In genomic region chr8:120537207-120537817, GRCm38 (mm10) we compare ENCODE assay signal across 8 mouse cellular contexts. TPM values are rescaled to one million over a fixed set of nuclear protein-coding genes. Genes with fewer than 3 reads are reported as not detected.
DNase-seq lines count a peak whose midpoint lies in the region; ATAC-seq and TF ChIP-seq lines count a peak whose summit lies in the region.

No protein-coding gene starts in this region.

- peak; percentile 64 for ATAC-seq in intestine, embryonic 14.5 days (replicated peaks; ENCODE audit: low FRiP score, low TSS enrichment, low read depth)
- no peak for ATAC-seq in midbrain, postnatal 0 days (ENCODE audit: low FRiP score)

- peaks cover 7% of the 10 kb centered on the region for H3K27me3 ChIP-seq in intestine, embryonic 14.5 days (replicated peaks; ENCODE audit: control insufficient read depth, insufficient read depth, low read length)
- no peaks in the 10 kb centered on the region for H3K27me3 ChIP-seq in liver, adult 2 months (ENCODE audit: control insufficient read depth, insufficient read depth, low read length)
- H3K27me3 ChIP-seq in midbrain, postnatal 0 days (ENCODE audit: insufficient read depth, low read length): no peaks in the 10 kb centered on the region

- no peak for TF ChIP-seq CTCF in liver, adult 2 months (IDR thresholded peaks at IDR 0.05; ENCODE audit: low read depth, low read length)
- TF ChIP-seq CTCF in midbrain, postnatal 0 days (IDR thresholded peaks at IDR 0.05): no peak

- DNase-seq in layer of hippocampus, adult 11-12 months (ENCODE audit: low spot score): peak; percentile 66
- DNase-seq in layer of hippocampus, adult 8-10 months (ENCODE audit: low spot score in 2 of 2): no peak
- peak; percentile 85 to 86 for DNase-seq in cerebellum, postnatal 14 days
- DNase-seq in gastrocnemius, postnatal 25 days: peak; percentile 90
- peak; percentile 90 for DNase-seq in intestine, embryonic 14.5 days (ENCODE audit: low spot score)
- DNase-seq in liver, adult 2 months (ENCODE audit: extremely low read depth, low read depth, low spot score): peak; percentile 84
- DNase-seq in midbrain, postnatal 0 days (ENCODE audit: low spot score): peak; percentile 76
- peak; percentile 88 to 90 for DNase-seq in spleen, postnatal 36 days (ENCODE audit: low spot score in 2 of 2)

- peak overlapping the region; percentile 78 for H3K27ac ChIP-seq in intestine, embryonic 14.5 days (ENCODE audit: low read depth)
- H3K27ac ChIP-seq in liver, adult 2 months (replicated peaks; ENCODE audit: insufficient read depth, low read depth, low read length): peak overlapping the region; percentile 80
- H3K27ac ChIP-seq in midbrain, postnatal 0 days (ENCODE audit: low read depth, low read length): peak overlapping the region; percentile 92

- H3K4me1 ChIP-seq in intestine, embryonic 14.5 days (replicated peaks; ENCODE audit: control insufficient read depth, insufficient read depth, low read length): peaks cover 81% of the 10 kb centered on the region
- peaks cover 25% of the 10 kb centered on the region for H3K4me1 ChIP-seq in liver, adult 2 months (ENCODE audit: control insufficient read depth, insufficient read depth, low read length)
- H3K4me1 ChIP-seq in midbrain, postnatal 0 days (ENCODE audit: insufficient read depth, low read length): peaks cover 45% of the 10 kb centered on the region

- H3K4me3 ChIP-seq in intestine, embryonic 14.5 days (ENCODE audit: low read depth, low read length): peak overlapping the region; percentile 58
- H3K4me3 ChIP-seq in liver, adult 2 months (ENCODE audit: insufficient read depth, low read depth, low read length): peak overlapping the region; percentile 70
- H3K4me3 ChIP-seq in midbrain, postnatal 0 days (ENCODE audit: low read depth, low read length): peak overlapping the region; percentile 64

- H3K9me3 ChIP-seq in intestine, embryonic 14.5 days (ENCODE audit: control insufficient read depth, low read length): no peaks in the 10 kb centered on the region
- no peaks in the 10 kb centered on the region for H3K9me3 ChIP-seq in midbrain, postnatal 0 days (ENCODE audit: low read length)

- H3K36me3 ChIP-seq in intestine, embryonic 14.5 days (ENCODE audit: control insufficient read depth, insufficient read depth, low read length): no peaks in the 10 kb centered on the region
- no peaks in the 10 kb centered on the region for H3K36me3 ChIP-seq in liver, adult 2 months (ENCODE audit: control insufficient read depth, insufficient read depth, low read length)
- H3K36me3 ChIP-seq in midbrain, postnatal 0 days (ENCODE audit: insufficient read depth, low read length): no peaks in the 10 kb centered on the region

- peak overlapping the region; percentile 100 for H3K4me2 ChIP-seq in intestine, embryonic 14.5 days (ENCODE audit: low read length)
- H3K4me2 ChIP-seq in midbrain, postnatal 0 days (ENCODE audit: low read depth, low read length, poor library complexity, severe bottlenecking): peak overlapping the region; percentile 100

- H3K9ac ChIP-seq in intestine, embryonic 14.5 days (ENCODE audit: low read length): peak overlapping the region; percentile 53
- peak overlapping the region; percentile 89 for H3K9ac ChIP-seq in liver, adult 2 months (ENCODE audit: low read depth, low read length)
- peak overlapping the region; percentile 78 for H3K9ac ChIP-seq in midbrain, postnatal 0 days (replicated peaks; ENCODE audit: low read length, poor library complexity, severe bottlenecking)

- WGBS in intestine, embryonic 14.5 days: under 1% methylated on average over 67 of the region's 79 CpGs
- WGBS in liver, adult 2 months: 1% methylated on average over 71 of the region's 79 CpGs
- under 1% methylated on average over 70 of the region's 79 CpGs for WGBS in midbrain, postnatal 0 days

- H3K79me2 ChIP-seq in liver, adult 2 months (ENCODE audit: control insufficient read depth, insufficient read depth, low read length): peaks cover 23% of the 10 kb centered on the region

- TF ChIP-seq POLR2A in liver, adult 2 months (IDR thresholded peaks at IDR 0.05; ENCODE audit: extremely low read depth, insufficient read depth, low read length): peak; percentile 49; the same call in 1 of the 2 replicates

RNA-seq across cellular contexts. Expression of gene Gins2, which starts 51.8 kb away (rescaled TPM):
- total RNA-seq in layer of hippocampus, adult 8-10 months (2022): 1 to 10 TPM; 2.4 to 4.8 (median 2.8) TPM
- 1 to 10 TPM; 1.0 to 1.3 TPM for total RNA-seq in gastrocnemius, postnatal 25 days (2021)
- polyA plus RNA-seq in intestine, embryonic 14.5 days (2014; fragmentation: Nextera tagmentation; extraction: Ambion mirVana): 121 and 122 TPM in 2 replicates
- total RNA-seq in liver, adult 2 months (2014; rRNA removed): 0.37 and 2.3 TPM in 2 replicates
- polyA plus RNA-seq in liver, adult 2 months (2012; rRNA removed): 1.9 TPM in 2 replicates
- 5.8 and 18.1 TPM in 2 replicates for total RNA-seq in midbrain, postnatal 0 days (2014; rRNA removed)
- polyA plus RNA-seq in midbrain, postnatal 0 days (2015; fragmentation: Nextera tagmentation; extraction: Ambion mirVana): 8.4 and 11.3 TPM in 2 replicates

Comparison
In these comparisons a context has a peak if more than half of its experiments do, and no peak if none do; other contexts are left out.
1. DNase-seq: peak in layer of hippocampus, adult 11-12 months (single experiment), cerebellum, postnatal 14 days (2 of 2), gastrocnemius, postnatal 25 days (single experiment), intestine, embryonic 14.5 days (single experiment), liver, adult 2 months (single experiment), midbrain, postnatal 0 days (single experiment) and spleen, postnatal 36 days (2 of 2); none in layer of hippocampus, adult 8-10 months (0 of 2).
2. Peak in every context shown above with its lines, with median percentiles within 50 percentile points of each other: H3K27ac ChIP-seq, H3K4me3 ChIP-seq and H3K9ac ChIP-seq.